Mouse (Mus musculus) gastrocnemius, adult 2 months (tissue): Measurements from ENCODE around the gene Tbc1d10c. TPM values are rescaled to one million over a fixed set of nuclear protein-coding genes. Genes with fewer than 3 reads are reported as not detected.

Experiments used
- DNase-seq: peaks from one replicate; pipeline ENCODE4 v3.0.0; 2022
- H3K27ac ChIP-seq: fragments of 200-600 bp; 2 replicates; pipeline ENCODE4 v1.8.1; 2022; ENCODE audit warnings: mild to moderate bottlenecking
- H3K4me3 ChIP-seq: fragments of 200-600 bp; 2 replicates; pipeline ENCODE4 v1.8.1; 2022; ENCODE audit warnings: mild to moderate bottlenecking, moderate library complexity
- CTCF ChIP-seq: fragments of 200-600 bp; IDR thresholded peaks from 2 replicates; pipeline ENCODE4 v1.8.1; 2022; ENCODE audit warnings: antibody characterized with exemption, mild to moderate bottlenecking, moderate library complexity
- intact Hi-C: fragments of 180-260 bp; cut with DNase I; formaldehyde crosslinking; loops from one replicate; pipeline ENCODE4 v1.15.1; 2025
- total RNA-seq, 2 experiments: library from RNA; stranded (reverse); gene quantifications; 2 replicates each; pipeline ENCODE4 v1.2.3; 2021

Tbc1d10c gene
- total RNA-seq, 2 experiments from 2014 or later: 6.7 to 6.8 TPM

- Histone ChIP-seq H3K27ac (no peak overlapping the region), H3K4me3 (no peak overlapping the region)
- peak; percentile 41 for DNase-seq
- TF ChIP-seq CTCF: no peak
- intact Hi-C loops: loop anchor here (5.0 kb wide), 1 partner anchor 68 kb away; the partner anchor contains the start of gene Aip
These were observed 3.9 kb upstream of the Tbc1d10c start for GRCm38 (mm10) chr19:4194776-4195650.

- Histone ChIP-seq H3K4me3 (no peak overlapping the region), H3K27ac (no peak overlapping the region)
- peak; percentile 10 for DNase-seq
- no peak for TF ChIP-seq CTCF
- intact Hi-C loops: loop anchor here (5.0 kb wide), 1 partner anchor 67 kb away; the partner anchor contains the start of gene Aip
These were observed 3.1 kb upstream of the Tbc1d10c start for GRCm38 (mm10) chr19:4194021-4194724.

GRCm38 (mm10) chr19:4193129-4193528 lies 2.0 kb upstream of the Tbc1d10c start:
- intact Hi-C loops: loop anchor here (5.0 kb wide), 1 partner anchor 66 kb away; the partner anchor contains the start of gene Aip
- TF ChIP-seq CTCF: no peak
- H3K27ac ChIP-seq: peak overlapping the region; percentile 98; the same call in 1 of the 2 replicates
- H3K4me3 ChIP-seq: peak overlapping the region; percentile 94
- no peak for DNase-seq

- no peak for DNase-seq
- peak overlapping the region; percentile 94 for H3K4me3 ChIP-seq
- TF ChIP-seq CTCF: no peak
- H3K27ac ChIP-seq: peak overlapping the region; percentile 98
- intact Hi-C loops: loop anchor here (5.0 kb wide), 1 partner anchor 65 kb away; the partner anchor contains the start of gene Aip
These were observed 1.3 kb upstream of the Tbc1d10c start for GRCm38 (mm10) chr19:4192251-4192985.

GRCm38 (mm10) chr19:4191528-4192250 lies 605 bp upstream of the Tbc1d10c start, which contains the start of gene Ppp1ca:
Gene Ppp1ca (plus strand): TSS chr19:4192065.
- Histone ChIP-seq H3K27ac (peak within 1 kb of the TSS; percentile 98), H3K4me3 (peak within 1 kb of the TSS; percentile 94)
- peak; percentile 99 for DNase-seq
- peak; percentile 79 for TF ChIP-seq CTCF
- intact Hi-C loops: loop anchor here (1.0 to 5.0 kb wide), 2 partner anchors 21 to 64 kb away; partner anchors contain the start of gene Aip

- TF ChIP-seq CTCF: no peak
- no peak overlapping the region for H3K4me3 ChIP-seq
- DNase-seq: no peak
- peak overlapping the region; percentile 81 for H3K27ac ChIP-seq
- intact Hi-C loops: no loop called here
These were observed 1.9 kb downstream of the Tbc1d10c start for GRCm38 (mm10) chr19:4189051-4189620.

GRCm38 (mm10) chr19:4187303-4187702 lies 3.8 kb downstream of the Tbc1d10c start:
- DNase-seq: peak; percentile 69
- Histone ChIP-seq H3K27ac (peak overlapping the region; percentile 81), H3K4me3 (peak overlapping the region; percentile 45)
- TF ChIP-seq CTCF: no peak
- intact Hi-C loops: no loop called here

- intact Hi-C loops: no loop called here
- peak overlapping the region; percentile 28; the same call in 1 of the 2 replicates for H3K27ac ChIP-seq
- no peak overlapping the region for H3K4me3 ChIP-seq
- no peak for TF ChIP-seq CTCF
- no peak for DNase-seq
These were observed 5.8 kb downstream of the Tbc1d10c start for GRCm38 (mm10) chr19:4184976-4185975.

GRCm38 (mm10) chr19:4183689-4184088 lies 7.4 kb downstream of the Tbc1d10c start:
- Histone ChIP-seq H3K4me3 (no peak overlapping the region), H3K27ac (peak overlapping the region; percentile 28; the same call in 1 of the 2 replicates)
- intact Hi-C loops: no loop called here
- TF ChIP-seq CTCF: no peak
- no peak for DNase-seq

GRCm38 (mm10) chr19:4181892-4182291 lies 9.2 kb downstream of the Tbc1d10c start:
- no peak for TF ChIP-seq CTCF
- H3K4me3 ChIP-seq: no peak overlapping the region
- peak; percentile 54 for DNase-seq
- intact Hi-C loops: no loop called here
- peak overlapping the region; percentile 35; the same call in 1 of the 2 replicates for H3K27ac ChIP-seq
